Mouse (Mus musculus) layer of hippocampus, adult 2 months (tissue): ENCODE results near the gene Eif3g. TPM values are rescaled to one million over a fixed set of nuclear protein-coding genes. Genes with fewer than 3 reads are reported as not detected.

Experiments used
- DNase-seq, 2 experiments: peaks; one replicate each; pipeline ENCODE4 v3.0.0; 2022; ENCODE audit warnings: low spot score in 2 of 2
- H3K27ac ChIP-seq: fragments of 200-600 bp; 2 replicates; pipeline ENCODE4 v1.8.1; 2022
- H3K4me3 ChIP-seq: fragments of 200-600 bp; 2 replicates; pipeline ENCODE4 v1.8.1; 2022; ENCODE audit warnings: mild to moderate bottlenecking
- CTCF ChIP-seq: fragments of 200-600 bp; conservative IDR thresholded peaks from 2 replicates; pipeline ENCODE4 v1.8.1; 2022; ENCODE audit warnings: antibody characterized with exemption, mild to moderate bottlenecking, moderate library complexity
- total RNA-seq, 2 experiments: library from RNA; stranded (reverse); gene quantifications; 2 replicates each; pipeline ENCODE4 v1.2.3; 2021

Gene Eif3g
- total RNA-seq, 2 experiments from 2014 or later: 122 to 131 TPM

- Histone ChIP-seq H3K4me3 (no peak overlapping the region), H3K27ac (no peak overlapping the region)
- TF ChIP-seq CTCF: no peak
- DNase-seq: no peak
These were observed 3.8 kb downstream of the Eif3g start for GRCm38 (mm10) chr9:20894629-20895028.

DNA sequence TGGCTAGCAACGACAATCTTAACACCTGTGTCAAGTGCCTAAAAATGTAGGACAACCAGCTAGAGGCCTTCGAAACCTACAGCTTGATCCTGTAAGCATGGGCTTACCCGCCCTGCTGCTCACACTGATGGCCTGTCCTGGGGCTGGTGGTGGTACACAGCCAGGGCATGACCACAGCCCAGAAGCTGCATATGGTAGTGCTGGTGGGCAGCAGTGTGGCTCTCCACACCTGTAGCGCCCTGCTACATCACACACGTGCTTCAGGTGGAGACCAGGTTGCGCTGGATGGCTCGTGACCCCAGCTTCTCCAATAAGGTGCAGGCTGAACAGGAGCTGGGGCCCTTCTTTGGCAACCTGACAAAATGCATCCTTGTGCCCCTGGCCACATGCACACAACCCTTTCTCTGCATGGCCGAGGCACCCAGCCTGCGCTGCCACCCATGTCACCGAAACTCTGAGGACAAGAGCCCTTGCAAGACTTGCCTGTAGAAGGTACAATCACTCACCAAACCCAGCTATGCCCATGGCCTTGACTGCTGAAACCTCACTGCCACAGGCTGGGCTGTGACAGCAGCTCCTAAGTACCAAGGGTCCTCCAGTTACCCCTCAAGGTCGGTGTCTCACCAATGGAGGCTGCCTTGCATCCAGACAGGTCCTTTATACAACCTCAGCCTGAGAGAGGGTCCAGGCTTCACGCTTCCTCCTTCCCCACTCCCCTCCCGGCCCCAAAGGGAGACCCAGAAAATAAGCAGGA lies 4.7 kb downstream of the Eif3g start:
- no peak overlapping the region for H3K27ac ChIP-seq
- H3K4me3 ChIP-seq: no peak overlapping the region
- no peak for TF ChIP-seq CTCF
- DNase-seq: no peak

DNA sequence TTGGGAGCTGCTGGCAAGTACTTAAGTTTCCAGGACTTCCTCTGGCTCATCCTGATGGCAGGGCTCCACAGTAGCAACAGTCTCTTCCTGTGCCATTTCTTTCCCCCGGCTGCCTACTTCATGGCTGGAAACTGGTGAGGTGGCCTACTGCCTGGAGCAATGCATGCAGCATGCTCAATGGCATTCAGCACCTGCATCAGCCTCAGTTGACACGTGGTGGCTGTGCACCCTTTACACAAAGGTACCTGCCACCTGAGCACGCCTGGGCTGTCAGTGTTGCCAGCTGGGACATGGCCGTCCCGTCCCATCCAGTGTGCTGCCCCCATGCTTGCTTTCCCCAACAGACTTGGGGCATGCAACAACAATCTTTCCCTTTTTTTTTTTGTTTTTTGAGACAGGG lies 5.4 kb downstream of the Eif3g start:
- TF ChIP-seq CTCF: no peak
- DNase-seq: no peak
- H3K27ac ChIP-seq: no peak overlapping the region
- no peak overlapping the region for H3K4me3 ChIP-seq

DNA sequence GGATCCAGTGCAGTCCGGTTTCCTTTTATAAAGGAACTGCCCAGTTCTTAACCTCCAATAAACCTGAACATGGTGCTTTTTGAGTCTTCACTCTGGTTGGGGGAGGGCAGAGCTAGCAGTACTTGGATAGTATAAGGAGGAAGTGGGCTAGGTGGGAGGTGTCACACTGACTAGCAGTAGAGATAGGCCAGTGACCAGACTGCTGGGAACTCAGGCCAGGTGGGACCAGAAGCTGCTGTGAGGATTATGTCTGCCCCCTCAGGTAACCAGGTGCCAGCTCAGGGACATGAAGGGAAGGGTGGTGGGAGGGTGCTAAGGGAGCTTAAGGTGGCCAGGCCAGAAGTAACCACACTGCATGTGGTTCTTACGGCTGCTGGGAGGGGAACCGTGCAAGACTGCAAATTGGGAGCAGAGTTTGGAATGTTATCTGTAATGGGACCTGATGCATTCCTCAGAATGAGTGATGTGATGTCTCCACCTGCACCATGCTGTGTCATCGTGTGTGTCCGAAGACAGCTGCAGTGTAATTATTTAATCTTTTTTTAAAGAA lies 6.2 kb downstream of the Eif3g start:
- TF ChIP-seq CTCF: no peak
- Histone ChIP-seq H3K4me3 (no peak overlapping the region), H3K27ac (no peak overlapping the region)
- no peak for DNase-seq

DNA sequence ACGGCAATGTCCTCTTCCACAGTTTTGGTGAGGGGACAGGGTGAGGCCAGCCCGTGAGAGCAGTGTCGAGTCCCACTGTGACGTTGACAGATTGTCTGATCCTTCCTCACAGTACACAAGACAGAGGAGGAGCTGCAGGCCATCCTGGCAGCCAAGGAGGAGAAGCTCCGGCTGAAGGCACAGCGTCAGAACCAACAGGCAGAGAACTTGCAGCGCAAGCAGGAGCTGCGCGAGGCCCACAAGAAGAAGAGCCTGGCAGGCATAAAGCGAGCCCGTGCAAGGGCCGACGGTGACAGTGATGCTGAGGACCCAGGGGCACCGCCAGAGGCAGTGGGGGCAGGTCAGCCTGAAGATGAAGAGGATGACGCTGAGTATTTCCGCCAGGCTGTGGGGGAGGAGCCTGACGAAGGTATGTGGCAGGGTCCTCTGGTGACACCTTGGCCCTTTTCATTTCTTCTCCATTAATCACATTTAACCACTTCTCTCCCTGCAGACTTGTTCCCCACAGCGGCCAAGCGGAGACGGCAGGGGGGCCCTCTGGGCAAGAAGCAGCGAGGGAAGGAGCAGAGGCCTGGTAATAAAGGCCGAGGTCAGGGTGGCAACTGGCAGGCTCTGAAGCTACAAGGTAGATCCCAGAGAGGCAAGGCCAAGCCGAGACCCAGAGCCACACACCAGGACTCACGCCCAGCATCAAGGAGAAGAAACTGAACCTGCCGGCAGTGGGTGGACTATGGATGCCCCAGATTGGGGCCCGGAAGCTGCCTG lies 6.9 kb downstream of the Eif3g start:
- no peak for TF ChIP-seq CTCF
- Histone ChIP-seq H3K27ac (no peak overlapping the region), H3K4me3 (no peak overlapping the region)
- DNase-seq: no peak

DNA sequence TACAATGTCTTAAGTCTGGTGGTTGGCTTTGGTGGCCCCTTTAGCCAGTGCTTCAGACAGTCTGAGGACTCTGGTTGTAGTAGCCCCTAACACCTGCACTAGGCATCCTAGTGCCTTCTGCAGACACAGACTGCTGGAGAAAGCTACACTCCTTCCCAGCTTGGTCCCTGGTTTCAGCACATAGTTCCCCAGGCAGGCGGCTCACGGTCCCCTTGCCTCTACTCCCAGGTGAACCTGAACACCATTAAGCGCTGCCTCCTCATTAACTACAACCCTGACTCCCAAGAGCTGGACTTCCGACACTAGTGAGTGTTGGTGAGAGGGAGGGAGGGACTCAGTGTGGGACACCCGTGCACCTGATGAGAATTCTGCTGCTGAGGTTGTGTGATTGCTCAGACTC lies 8.0 kb downstream of the Eif3g start:
- H3K4me3 ChIP-seq: no peak overlapping the region
- no peak for TF ChIP-seq CTCF
- H3K27ac ChIP-seq: no peak overlapping the region
- DNase-seq: no peak

DNA sequence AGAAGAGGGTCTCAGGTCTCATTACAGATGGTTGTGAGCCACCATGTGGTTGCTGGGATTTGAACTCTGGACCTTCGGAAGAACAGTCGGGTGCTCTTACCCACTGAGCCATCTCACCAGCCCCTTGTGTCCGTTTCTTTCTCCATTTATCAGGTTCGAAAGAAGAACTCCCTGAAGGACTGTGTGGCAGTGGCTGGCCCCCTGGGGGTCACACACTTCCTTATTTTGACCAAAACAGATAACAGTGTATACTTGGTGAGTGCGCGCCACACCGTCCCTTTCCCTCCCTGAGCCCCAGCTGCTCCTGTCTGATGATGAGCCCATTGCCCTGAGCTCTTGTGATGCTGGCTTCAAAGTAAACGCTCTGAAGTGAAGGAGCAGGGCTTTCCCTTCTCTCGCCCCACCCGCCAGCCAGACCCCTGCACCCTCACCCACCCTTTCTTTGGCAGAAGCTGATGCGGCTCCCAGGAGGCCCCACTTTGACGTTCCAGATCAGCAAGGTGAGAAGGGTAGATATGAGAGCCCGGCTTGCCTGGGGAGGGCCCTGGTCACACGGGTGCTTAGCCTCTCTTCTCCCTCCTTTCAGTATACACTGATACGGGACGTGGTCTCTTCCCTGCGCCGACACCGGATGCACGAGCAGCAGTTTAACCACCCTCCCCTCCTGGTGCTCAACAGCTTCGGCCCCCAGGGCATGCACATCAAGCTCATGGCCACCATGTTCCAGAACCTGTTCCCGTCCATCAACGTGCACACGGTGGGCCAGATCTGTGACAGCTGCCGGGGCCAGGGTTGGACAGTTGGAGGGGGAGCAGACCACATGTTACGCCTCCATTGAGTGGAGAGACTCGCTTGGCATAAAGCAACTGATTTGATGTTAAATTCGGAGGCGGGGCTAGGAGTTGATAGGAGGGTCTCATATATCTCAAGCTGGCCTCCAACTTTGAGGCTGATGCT lies 9.0 kb downstream of the Eif3g start:
- no peak for TF ChIP-seq CTCF
- Histone ChIP-seq H3K27ac (no peak overlapping the region), H3K4me3 (no peak overlapping the region)
- no peak for DNase-seq

DNA sequence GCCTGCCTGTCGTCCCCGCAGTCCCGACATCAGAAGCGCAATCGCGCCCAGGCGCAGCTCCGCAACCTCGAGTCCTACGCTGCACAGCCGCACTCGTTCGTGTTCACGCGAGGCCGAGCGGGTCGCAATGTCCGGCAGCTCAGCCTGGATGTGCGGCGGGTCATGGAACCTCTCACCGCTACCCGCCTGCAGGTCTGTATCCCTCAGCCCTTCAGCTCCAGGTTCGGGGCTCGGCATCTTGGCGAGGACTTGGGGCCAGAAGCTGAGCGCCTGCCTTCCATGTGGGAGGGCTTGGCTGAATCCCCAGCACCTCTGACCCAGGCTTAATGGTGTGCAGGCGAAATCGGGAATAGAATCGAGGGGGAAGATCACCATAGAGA lies 10.0 kb downstream of the Eif3g start:
- no peak for DNase-seq
- Histone ChIP-seq H3K27ac (peak overlapping the region; percentile 98), H3K4me3 (peak overlapping the region; percentile 93)
- no peak for TF ChIP-seq CTCF

- Histone ChIP-seq H3K27ac (peak within 1 kb of the TSS; percentile 98), H3K4me3 (peak within 1 kb of the TSS; percentile 93)
- no peak for TF ChIP-seq CTCF
- DNase-seq: peak; percentile 95 to 96
These were observed 10.6 kb downstream of the Eif3g start, which contains the start of gene Ppan for GRCm38 (mm10) chr9:20887704-20888385. Gene Ppan (plus strand): TSS chr9:20888175.

DNA sequence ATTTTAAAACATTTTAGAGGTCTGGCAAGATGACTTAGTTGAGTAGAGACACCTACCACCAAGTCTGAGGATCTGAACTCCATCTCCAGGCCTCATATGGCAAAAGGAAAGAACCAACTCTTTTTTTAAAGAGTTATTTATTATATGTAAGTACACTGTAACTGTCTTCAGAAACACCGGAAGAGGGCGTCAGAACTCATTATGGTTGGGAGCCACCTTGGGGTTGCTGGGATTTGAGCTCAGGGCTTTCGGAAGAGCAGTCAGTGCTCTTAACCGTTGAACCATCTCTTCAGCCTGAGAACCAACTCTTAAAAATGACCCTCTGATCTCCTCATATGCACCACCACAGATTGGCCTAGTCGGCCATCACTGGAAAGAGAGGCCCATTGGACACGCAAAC lies 11.2 kb downstream of the Eif3g start:
- Histone ChIP-seq H3K27ac (peak overlapping the region; percentile 98; the same call in 1 of the 2 replicates), H3K4me3 (no peak overlapping the region)
- TF ChIP-seq CTCF: no peak
- DNase-seq: no peak

GRCm38 (mm10) chr9:20886563-20886962 lies 11.9 kb downstream of the Eif3g start:
- no peak for DNase-seq
- H3K4me3 ChIP-seq: no peak overlapping the region
- no peak for TF ChIP-seq CTCF
- 0 out of 2 replicates have a peak overlapping the region, but pooled peaks have one; percentile 98 for H3K27ac ChIP-seq
